Mouse (Mus musculus) kidney, postnatal 25 days (tissue): ENCODE results near the gene Il1rl2.

Experiments used
- DNase-seq, 2 experiments: peaks; one replicate each; pipeline ENCODE4 v3.0.0; 2021; ENCODE audit warnings: mixed read lengths in 2 of 2

Il1rl2 gene

DNA sequence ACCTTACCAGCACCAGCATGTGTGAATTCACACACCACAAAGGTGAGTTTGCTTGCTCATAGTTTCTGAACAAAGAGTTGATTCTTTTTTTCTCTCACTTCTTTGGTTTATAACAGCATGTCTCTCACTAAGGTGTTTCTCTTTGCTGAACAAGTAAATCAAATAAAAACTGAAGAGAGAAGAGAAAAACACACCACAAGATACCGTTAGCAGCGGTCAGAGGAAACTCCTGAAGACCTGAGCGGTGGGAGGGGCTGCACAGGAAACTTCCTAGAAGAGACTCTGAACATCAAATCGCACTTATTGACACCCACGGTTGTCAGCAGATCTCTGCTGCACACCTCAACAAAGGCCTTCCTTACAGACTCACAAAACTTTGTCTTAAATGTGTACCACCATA is 58.4 kb downstream of the Il1rl2 start:
- no peak for DNase-seq

DNA sequence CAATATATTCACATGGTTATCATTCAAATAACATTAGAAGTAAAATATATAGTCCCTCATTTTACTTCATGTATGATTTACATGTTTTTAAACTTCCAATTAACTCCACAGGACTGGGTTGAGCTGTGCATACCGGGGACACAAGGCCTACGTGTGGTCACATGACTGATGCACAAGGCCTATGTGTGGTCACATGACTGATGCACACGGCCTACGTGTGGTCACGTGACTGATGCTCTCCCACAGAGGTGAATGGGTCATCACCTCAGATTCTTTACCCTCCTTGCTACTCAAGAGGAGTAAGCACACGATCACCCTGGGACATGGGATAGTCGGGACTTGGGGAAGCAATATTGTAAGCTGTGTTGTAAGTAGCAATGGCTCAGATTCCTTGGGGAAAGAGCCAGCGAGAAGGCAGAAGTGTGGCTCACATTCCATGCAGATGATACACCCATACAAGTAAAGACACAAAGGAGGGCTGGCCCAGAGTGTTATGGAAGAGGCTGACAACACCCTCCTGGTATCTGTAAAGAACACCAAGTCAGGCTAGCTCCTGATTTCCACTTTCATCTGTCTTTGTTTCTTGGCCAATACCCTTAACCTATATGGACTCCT is 60.6 kb downstream of the Il1rl2 start:
- DNase-seq, result no peak

DNA sequence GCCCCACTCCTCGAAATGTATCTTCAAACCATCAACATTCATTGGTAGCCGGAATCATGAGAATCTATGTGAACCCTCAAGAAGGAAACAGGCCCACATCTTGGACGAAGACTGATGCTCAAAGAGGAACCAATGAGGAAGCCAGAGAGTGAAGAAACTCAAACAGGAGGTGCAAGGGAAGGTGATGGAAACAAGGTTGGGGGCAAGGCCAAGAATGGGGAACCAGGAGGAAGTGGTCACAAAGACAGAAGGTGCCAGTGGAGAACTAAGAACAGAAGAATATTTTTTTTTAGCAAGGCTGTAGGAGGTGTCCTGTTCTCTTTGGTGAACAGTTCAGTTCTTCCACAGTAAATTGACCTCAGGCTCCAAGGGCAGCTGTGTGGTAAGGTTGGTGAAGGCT is 67.0 kb downstream of the Il1rl2 start:
- no peak for DNase-seq

DNA sequence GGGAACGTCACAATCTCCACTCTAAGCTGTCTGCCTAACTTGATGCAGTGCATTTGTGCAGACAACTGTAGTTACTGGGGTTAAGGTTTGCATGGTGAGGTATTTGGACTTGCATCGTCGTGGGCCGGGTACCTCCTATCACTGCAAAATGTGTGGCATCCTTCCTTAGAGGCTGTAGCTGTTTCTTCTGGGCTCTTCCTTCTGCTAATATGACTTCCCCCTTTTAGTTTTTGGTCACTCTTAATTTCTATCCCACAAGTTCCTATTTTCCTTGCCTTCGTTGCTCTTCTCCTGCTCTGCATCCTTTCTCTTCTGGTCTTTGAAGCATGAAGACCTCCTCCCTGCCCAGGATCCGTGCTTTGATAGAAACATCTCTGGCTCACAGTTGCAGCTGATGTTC is 68.1 kb downstream of the Il1rl2 start:
- DNase-seq, result no peak

DNA sequence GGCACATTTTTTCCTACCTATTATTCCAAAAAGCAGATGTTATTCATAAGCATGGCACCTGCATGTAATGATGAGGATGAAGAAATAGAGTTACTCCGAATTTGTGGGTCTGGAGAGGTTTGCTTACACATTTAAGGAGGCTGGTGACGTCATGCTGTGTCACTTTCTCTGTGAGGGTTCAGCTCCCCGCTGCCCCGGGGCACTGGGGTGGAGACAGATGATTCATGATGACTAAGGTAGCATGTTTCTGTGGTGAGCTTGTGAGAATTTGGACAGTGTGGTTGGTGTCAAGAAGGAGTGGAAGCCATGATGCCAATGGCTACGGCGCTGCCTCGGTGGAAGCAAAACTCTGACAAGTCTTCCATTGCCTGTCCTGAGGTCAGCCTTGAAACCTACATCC is 68.8 kb downstream of the Il1rl2 start:
- DNase-seq, result no peak

DNA sequence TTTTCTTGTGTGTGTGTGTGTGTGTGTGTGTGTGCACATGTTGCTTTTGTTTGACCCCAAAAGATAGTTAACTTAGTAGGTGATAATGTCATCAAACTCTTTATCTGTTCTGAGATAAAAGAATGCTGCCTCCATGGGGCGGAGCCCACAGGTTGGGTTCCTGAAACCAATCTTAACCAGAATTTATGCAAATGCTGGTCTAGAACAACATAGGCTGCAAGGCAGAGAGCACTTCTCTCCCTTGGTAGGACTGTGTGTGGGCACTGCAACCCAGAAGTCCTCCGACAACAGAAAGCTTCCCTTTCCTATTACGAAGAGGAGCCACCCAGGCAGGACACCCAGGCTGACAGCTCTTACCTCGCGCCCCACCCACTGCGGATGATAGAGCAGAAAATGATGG is 75.2 kb downstream of the Il1rl2 start:
- DNase-seq, result no peak

GRCm38 (mm10) chr1:40404682-40405081 is 80.3 kb downstream of the Il1rl2 start:
- DNase-seq, result no peak

DNA sequence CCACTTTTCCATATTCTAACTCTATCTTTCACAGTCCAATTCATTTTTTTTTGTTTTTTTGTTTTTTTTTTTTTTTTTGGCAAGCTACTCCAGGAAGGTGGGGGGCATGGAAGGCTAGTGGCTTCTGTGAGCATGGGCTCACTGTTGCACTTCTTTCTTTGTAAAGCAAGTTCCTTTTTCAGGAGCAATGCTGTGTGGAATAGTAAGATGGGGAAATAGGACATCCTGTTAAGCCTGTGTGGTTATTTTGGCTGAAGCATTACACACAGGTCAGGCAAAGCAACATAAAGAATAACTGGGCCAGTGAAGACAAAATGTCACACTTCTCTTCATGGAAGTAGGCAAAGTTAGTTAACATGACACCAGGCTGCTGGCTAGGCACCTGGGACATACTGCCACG is 85.5 kb downstream of the Il1rl2 start:
- DNase-seq, result no peak

DNA sequence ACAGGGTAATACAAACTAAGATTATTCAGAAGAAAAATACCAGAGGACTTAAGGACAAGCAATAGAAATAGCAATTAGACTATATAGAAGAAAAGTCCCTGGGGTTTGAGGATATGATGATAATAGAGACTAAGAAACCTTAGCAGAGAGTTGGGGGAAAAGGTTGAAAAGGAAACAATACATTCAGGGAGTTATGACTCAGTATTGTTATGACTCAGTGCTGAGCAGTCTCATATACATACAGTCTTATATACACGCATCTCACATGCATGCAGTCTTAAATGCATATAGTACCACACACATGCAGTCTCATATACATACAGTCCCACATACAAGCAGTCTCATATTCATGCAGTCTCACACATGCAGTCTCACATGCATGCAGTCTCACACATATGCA is 88.6 kb downstream of the Il1rl2 start:
- DNase-seq, result no peak

DNA sequence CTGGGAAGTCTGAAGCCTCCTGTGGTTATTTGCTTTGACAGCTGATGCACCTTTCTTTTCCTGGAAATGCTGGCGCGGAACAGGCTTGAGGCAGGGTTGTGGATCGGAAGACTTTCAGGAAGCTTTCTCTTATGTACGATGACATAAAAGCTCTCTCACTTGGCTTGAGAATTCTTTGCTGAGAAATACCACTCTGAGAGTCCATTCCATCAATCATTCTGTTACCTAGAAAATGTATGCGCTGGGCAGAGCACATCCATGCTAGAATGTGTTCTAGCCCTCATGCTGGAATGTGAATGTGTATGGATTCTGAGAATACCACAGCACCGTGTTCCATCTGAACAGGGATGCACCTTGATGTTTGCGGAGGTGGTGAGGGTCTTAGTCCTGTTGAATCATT is 89.9 kb downstream of the Il1rl2 start:
- DNase-seq, result no peak

DNA sequence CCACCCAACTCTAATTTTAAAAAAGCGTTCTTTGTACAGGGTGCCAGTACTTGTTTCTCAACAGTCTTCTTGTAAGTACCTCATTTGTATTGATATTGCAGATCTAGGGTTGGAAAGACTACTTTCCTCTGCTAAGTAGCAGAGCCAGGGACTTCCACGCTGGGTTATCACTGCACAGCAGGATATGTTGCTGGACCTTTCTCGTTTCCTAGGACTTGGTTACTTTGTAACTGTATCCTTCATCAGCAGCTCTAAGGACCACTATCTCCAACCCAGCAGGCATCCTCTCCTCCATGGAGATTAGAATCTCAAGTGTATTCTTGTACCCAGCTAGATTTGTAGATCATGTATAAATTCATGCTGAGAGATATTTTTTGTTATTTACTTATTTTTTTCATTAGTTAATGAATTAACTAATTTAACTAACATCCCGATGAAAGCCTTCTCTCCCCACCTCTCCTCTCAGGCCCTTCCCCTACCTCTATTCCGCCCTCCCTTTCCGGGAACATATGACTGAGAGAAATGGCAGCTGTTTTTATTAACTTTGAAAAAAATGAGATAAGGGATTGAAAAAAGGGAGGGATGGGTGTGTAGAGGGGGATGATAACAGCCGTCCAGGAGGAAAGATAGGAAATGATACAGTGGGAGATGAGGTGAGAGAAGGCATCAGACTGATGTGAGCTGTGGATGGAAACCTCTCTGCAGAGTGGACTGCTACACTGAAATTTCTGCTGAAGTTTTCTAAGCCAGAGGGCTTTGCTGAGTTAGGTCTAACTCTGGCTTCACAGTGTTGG is 90.7 kb downstream of the Il1rl2 start:
- no peak for DNase-seq

DNA sequence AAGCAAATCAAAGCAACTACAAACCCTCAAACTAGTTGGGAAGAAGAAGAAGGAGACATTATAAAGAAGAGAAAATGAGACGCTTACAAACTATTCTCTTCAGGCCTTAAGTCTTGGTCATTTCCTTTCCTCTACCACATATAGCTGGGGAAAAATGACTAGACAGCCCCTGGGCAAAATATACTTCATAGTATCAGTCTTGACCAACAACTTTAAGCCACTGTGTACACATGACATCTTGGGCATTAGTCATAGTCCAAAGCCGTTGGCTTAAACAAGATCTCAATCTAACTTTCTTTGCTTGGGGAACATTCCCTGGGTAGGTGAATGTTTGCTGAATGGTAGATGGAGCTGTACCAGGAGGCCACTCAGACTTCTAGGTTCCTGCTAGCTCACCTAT is 92.6 kb downstream of the Il1rl2 start:
- DNase-seq, result no peak
